In genomic region chr2:117120246-117121211, GRCm38 (mm10) we compare ENCODE assay signal across 8 mouse cellular contexts. TPM values are rescaled to one million over a fixed set of nuclear protein-coding genes. Genes with fewer than 3 reads are reported as not detected.
DNase-seq lines count a peak whose midpoint lies in the region; ATAC-seq and TF ChIP-seq lines count a peak whose summit lies in the region.

No protein-coding gene starts in this region.

- DNase-seq in MEL (ENCODE audit: low read depth, low spot score), result peak; percentile 96
- DNase-seq in cerebellum, adult 2 months, result peak; percentile 93 to 96
- DNase-seq in forebrain, postnatal 0 days, result peak; percentile 99
- peak; percentile 89 for DNase-seq in heart, postnatal 4 days
- peak; percentile 87 to 90 for DNase-seq in layer of hippocampus, adult 8-10 months (ENCODE audit: low spot score in 2 of 2)
- peak; percentile 82 for DNase-seq in ovary, adult 18-20 months (ENCODE audit: low spot score)
- DNase-seq in thymus, postnatal 0 days (ENCODE audit: low spot score), result peak; percentile 93

- peak; percentile 30 for TF ChIP-seq RAD21 in MEL (IDR thresholded peaks at IDR 0.05; ENCODE audit: low read depth, low read length)

- ATAC-seq in forebrain, postnatal 0 days, result peak; percentile 79
- ATAC-seq in lung, embryonic 15.5 days (ENCODE audit: borderline replicate concordance, extremely low read depth, low FRiP score, low TSS enrichment), result peak; percentile 87

- under 1% methylated on average over 101 of the region's 101 CpGs for WGBS in cerebellum, adult 2 months
- 3% methylated on average over 74 of the region's 101 CpGs for WGBS in forebrain, postnatal 0 days
- WGBS in lung, embryonic 15.5 days, result under 1% methylated on average over 100 of the region's 101 CpGs

- no peaks in the 10 kb centered on the region for H3K27me3 ChIP-seq in MEL (ENCODE audit: control insufficient read depth in 1 of 2, insufficient read depth in 2 of 2, low read length in 2 of 2)
- H3K27me3 ChIP-seq in cerebellum, adult 2 months (ENCODE audit: control insufficient read depth, insufficient read depth, low read length), result no peaks in the 10 kb centered on the region
- no peaks in the 10 kb centered on the region for H3K27me3 ChIP-seq in forebrain, postnatal 0 days (ENCODE audit: insufficient read depth, low read length)
- no peaks in the 10 kb centered on the region for H3K27me3 ChIP-seq in lung, embryonic 15.5 days

- TF ChIP-seq EP300 in MEL (IDR thresholded peaks at IDR 0.05; ENCODE audit: low read depth in 1 of 2, low read length in 2 of 2), result peak in 1 of 2 experiments; percentile 0; a peak in 1 of 4 replicates

- peak in 2 of 3 experiments; percentile 38 to 53; a peak in 4 of 6 replicates for TF ChIP-seq CTCF in MEL (IDR thresholded peaks at IDR 0.05 in 2 of 3, conservative IDR thresholded peaks at IDR 0.05 in 1 of 3; ENCODE audit: control insufficient read depth in 1 of 3, insufficient read depth in 1 of 3, low read depth in 2 of 3, low read length in 3 of 3, poor library complexity in 1 of 3, severe bottlenecking in 1 of 3)
- peak; percentile 42; the same call in 1 of the 2 replicates for TF ChIP-seq CTCF in cerebellum, adult 2 months (IDR thresholded peaks at IDR 0.05; ENCODE audit: borderline replicate concordance, insufficient read depth, low read depth, low read length)
- TF ChIP-seq CTCF in forebrain, postnatal 0 days (IDR thresholded peaks at IDR 0.05; ENCODE audit: low read depth), result peak; percentile 75

- peak overlapping the region; percentile 74 to 92 for H3K4me3 ChIP-seq in MEL (ENCODE audit: control insufficient read depth in 1 of 2, insufficient read depth in 1 of 2, low read depth in 2 of 2, low read length in 2 of 2)
- H3K4me3 ChIP-seq in cerebellum, adult 2 months (replicated peaks; ENCODE audit: insufficient read depth, low read depth, low read length), result peak overlapping the region; percentile 78
- peak overlapping the region; percentile 99 for H3K4me3 ChIP-seq in forebrain, postnatal 0 days (ENCODE audit: low read depth, low read length)
- peak overlapping the region; percentile 95 for H3K4me3 ChIP-seq in lung, embryonic 15.5 days

- H3K36me3 ChIP-seq in MEL (ENCODE audit: control insufficient read depth in 1 of 2, insufficient read depth in 2 of 2, low read length in 2 of 2), result peaks cover 0 to 12% of the 10 kb centered on the region in 2 experiments; a peak in 2 of 4 replicates
- no peaks in the 10 kb centered on the region for H3K36me3 ChIP-seq in forebrain, postnatal 0 days (ENCODE audit: insufficient read depth)
- no peaks in the 10 kb centered on the region for H3K36me3 ChIP-seq in lung, embryonic 15.5 days

- no peaks in the 10 kb centered on the region for H3K9me3 ChIP-seq in MEL (replicated peaks; ENCODE audit: insufficient read depth, low read length)
- H3K9me3 ChIP-seq in forebrain, postnatal 0 days (ENCODE audit: low read length), result no peaks in the 10 kb centered on the region
- H3K9me3 ChIP-seq in lung, embryonic 15.5 days, result no peaks in the 10 kb centered on the region

- TF ChIP-seq POLR2A in MEL (IDR thresholded peaks at IDR 0.05; ENCODE audit: control insufficient read depth in 1 of 2, insufficient read depth in 1 of 2, low read depth in 1 of 2, low read length in 2 of 2, poor library complexity in 1 of 2), result peak; percentile 47 to 70; a peak in 3 of 4 replicates
- TF ChIP-seq POLR2A in cerebellum, adult 2 months (IDR thresholded peaks at IDR 0.05; ENCODE audit: borderline replicate concordance, insufficient read depth, low read length), result peak; percentile 45; the same call in 1 of the 2 replicates

- H3K4me1 ChIP-seq in MEL (ENCODE audit: control insufficient read depth in 1 of 2, insufficient read depth in 2 of 2, low read length in 2 of 2), result peaks cover 0 to 3% of the 10 kb centered on the region in 2 experiments; a peak in 2 of 4 replicates
- no peaks in the 10 kb centered on the region; the same call in 1 of the 2 replicates for H3K4me1 ChIP-seq in cerebellum, adult 2 months (ENCODE audit: control insufficient read depth, insufficient read depth, low read length)
- H3K4me1 ChIP-seq in forebrain, postnatal 0 days (ENCODE audit: insufficient read depth), result peaks cover 11% of the 10 kb centered on the region; the same call in 1 of the 2 replicates
- H3K4me1 ChIP-seq in lung, embryonic 15.5 days, result peaks cover 19% of the 10 kb centered on the region

- peak overlapping the region; percentile 71 for H3K4me2 ChIP-seq in forebrain, postnatal 0 days (ENCODE audit: low read depth)
- H3K4me2 ChIP-seq in lung, embryonic 15.5 days, result peak overlapping the region; percentile 60

- peaks cover 33% of the 10 kb centered on the region for H3K79me2 ChIP-seq in MEL (ENCODE audit: control insufficient read depth, insufficient read depth, low read length, poor library complexity)

- H3K9ac ChIP-seq in MEL (ENCODE audit: control insufficient read depth, low read depth, low read length, poor library complexity, severe bottlenecking), result peak overlapping the region; percentile 97
- peak overlapping the region; percentile 92 for H3K9ac ChIP-seq in forebrain, postnatal 0 days
- peak overlapping the region; percentile 99 for H3K9ac ChIP-seq in lung, embryonic 15.5 days

- H3K27ac ChIP-seq in MEL (ENCODE audit: control insufficient read depth, low read depth, low read length), result peak overlapping the region; percentile 82
- H3K27ac ChIP-seq in cerebellum, adult 2 months (ENCODE audit: insufficient read depth, low read length), result peak overlapping the region; percentile 91
- peak overlapping the region; percentile 99 for H3K27ac ChIP-seq in forebrain, postnatal 0 days (ENCODE audit: low read depth, low read length)
- peak overlapping the region; percentile 100 for H3K27ac ChIP-seq in lung, embryonic 15.5 days

TF ChIP-seq in MEL, 35 proteins besides CTCF, POLR2A, EP300 and RAD21 (continues in another document):
- TF ChIP-seq UBTF (IDR thresholded peaks at IDR 0.05; ENCODE audit: borderline replicate concordance, insufficient read depth, low read depth, low read length), result peak; percentile 85; the same call in 1 of the 2 replicates
- TF ChIP-seq MEF2A (IDR thresholded peaks at IDR 0.05; ENCODE audit: extremely low read depth, insufficient replicate concordance, low read depth, low read length, poor library complexity, severe bottlenecking), result 0 out of 2 replicates have a peak, but pooled peaks have one; percentile 10
- TF ChIP-seq MAX (IDR thresholded peaks at IDR 0.05; ENCODE audit: low read length), result peak; percentile 19
- no peak for TF ChIP-seq GATA1 (IDR thresholded peaks at IDR 0.05; ENCODE audit: low read depth, low read length)
- TF ChIP-seq NRF1 (IDR thresholded peaks at IDR 0.05; ENCODE audit: insufficient read depth, low read depth, low read length, poor library complexity, severe bottlenecking), result peak; percentile 53; the same call in 1 of the 2 replicates
- TF ChIP-seq POLR2AphosphoS5 (IDR thresholded peaks at IDR 0.05; ENCODE audit: borderline replicate concordance, low read depth, low read length), result no peak
- no peak for TF ChIP-seq TBP (IDR thresholded peaks at IDR 0.05; ENCODE audit: low read depth, low read length)
- no peak for TF ChIP-seq USF2 (IDR thresholded peaks at IDR 0.05; ENCODE audit: borderline replicate concordance in 1 of 2, insufficient read depth in 1 of 2, low read depth in 1 of 2, low read length in 2 of 2)
- TF ChIP-seq MXI1 (IDR thresholded peaks at IDR 0.05; ENCODE audit: low read depth, low read length), result 0 out of 2 replicates have a peak, but pooled peaks have one; percentile 40
- no peak; the same call in 1 of the 2 replicates for TF ChIP-seq MYC (IDR thresholded peaks at IDR 0.05; ENCODE audit: low read depth, low read length)
- TF ChIP-seq ZNF384 (IDR thresholded peaks at IDR 0.05; ENCODE audit: low read depth, low read length), result no peak
- no peak; the same call in 1 of the 2 replicates for TF ChIP-seq BHLHE40 (IDR thresholded peaks at IDR 0.05; ENCODE audit: borderline replicate concordance, low read depth, low read length)
- 0 out of 2 replicates have a peak, but pooled peaks have one; percentile 10 for TF ChIP-seq POLR2AphosphoS2 (IDR thresholded peaks at IDR 0.05; ENCODE audit: low read length)
- TF ChIP-seq KAT2A (conservative IDR thresholded peaks at IDR 0.05; ENCODE audit: low read depth, low read length), result peak; percentile 67
- TF ChIP-seq USF1 (IDR thresholded peaks at IDR 0.05; ENCODE audit: low read depth, low read length), result no peak
- no peak for TF ChIP-seq JUND (IDR thresholded peaks at IDR 0.05; ENCODE audit: low read depth, low read length)
- peak; percentile 42 for TF ChIP-seq SMC3 (IDR thresholded peaks at IDR 0.05; ENCODE audit: low read depth, low read length)
- no peak for TF ChIP-seq ETS1 (IDR thresholded peaks at IDR 0.05; ENCODE audit: low read depth, low read length)
- peak; percentile 84 for TF ChIP-seq MAZ (IDR thresholded peaks at IDR 0.05; ENCODE audit: low read depth, low read length)
- TF ChIP-seq HCFC1 (IDR thresholded peaks at IDR 0.05; ENCODE audit: low read depth, low read length), result 0 out of 2 replicates have a peak, but pooled peaks have one; percentile 18
- TF ChIP-seq ELF1 (IDR thresholded peaks at IDR 0.05; ENCODE audit: low read depth, low read length), result 0 out of 2 replicates have a peak, but pooled peaks have one; percentile 18
- no peak for TF ChIP-seq CHD1 (IDR thresholded peaks at IDR 0.05; ENCODE audit: low read depth, low read length)
- TF ChIP-seq MYB (IDR thresholded peaks at IDR 0.05; ENCODE audit: low read depth, low read length), result no peak
- no peak for TF ChIP-seq ZC3H11A (IDR thresholded peaks at IDR 0.05; ENCODE audit: low read depth, low read length)
- no peak for TF ChIP-seq MAFK (IDR thresholded peaks at IDR 0.05; ENCODE audit: borderline replicate concordance, low read depth, low read length)
- peak; percentile 1; the same call in 1 of the 2 replicates for TF ChIP-seq E2F4 (IDR thresholded peaks at IDR 0.05; ENCODE audit: borderline replicate concordance, low read depth, low read length)
- TF ChIP-seq RCOR1 (IDR thresholded peaks at IDR 0.05; ENCODE audit: low read depth, low read length), result no peak

RNA-seq across cellular contexts. Expression of gene Spred1, which starts 0.6 kb away (rescaled TPM):
- total RNA-seq in MEL (2012; rRNA removed), result 19.9 and 21.9 TPM in 2 replicates
- polyA plus RNA-seq in MEL (2012; ENCODE audit: insufficient read depth in 1 of 2, insufficient read length in 2 of 2, low read depth in 1 of 2, low replicate concordance in 2 of 2, missing spikeins in 1 of 2), result 10 to 100 TPM in 1 of 2 experiments, not detected in 1; 14.3 TPM
- polyA plus RNA-seq in cerebellum, adult 2 months (2012; rRNA removed), result 32.1 and 33.9 TPM in 2 replicates
- 56.2 and 66.9 TPM in 2 replicates for total RNA-seq in forebrain, postnatal 0 days (2014; rRNA removed)
- polyA plus RNA-seq in forebrain, postnatal 0 days (2015; fragmentation: Nextera tagmentation; extraction: Ambion mirVana), result 8.8 and 11.3 TPM in 2 replicates
- 10 to 100 TPM; 31.0 to 32.2 TPM for total RNA-seq in heart, postnatal 4 days (2021)
- total RNA-seq in layer of hippocampus, adult 8-10 months (2022), result 100 to 1,000 TPM in 2 of 4 experiments, 10 to 100 TPM in 2; 79.4 to 115 (median 97.4) TPM
- 18.4 and 20.6 TPM in 2 replicates for polyA plus RNA-seq in lung, embryonic 15.5 days (2015; fragmentation: Nextera tagmentation; extraction: Ambion mirVana)
- 5.3 and 6.4 TPM in 2 replicates for polyA plus RNA-seq in thymus, postnatal 0 days (2015; fragmentation: Nextera tagmentation; extraction: Ambion mirVana)

Comparison
In these comparisons a context has a peak if more than half of its experiments do, and no peak if none do; other contexts are left out.
1. Peak in every context shown above with its lines: DNase-seq, ATAC-seq, H3K4me3 ChIP-seq and H3K27ac ChIP-seq.